Mouse (Mus musculus): ENCODE data around the gene Slc17a2. TPM values are rescaled to one million over a fixed set of nuclear protein-coding genes. Genes with fewer than 3 reads are reported as not detected.

The Slc17a2 gene
- polyA plus RNA-seq, 1 experiment from 2014 or later = not detected

DNA sequence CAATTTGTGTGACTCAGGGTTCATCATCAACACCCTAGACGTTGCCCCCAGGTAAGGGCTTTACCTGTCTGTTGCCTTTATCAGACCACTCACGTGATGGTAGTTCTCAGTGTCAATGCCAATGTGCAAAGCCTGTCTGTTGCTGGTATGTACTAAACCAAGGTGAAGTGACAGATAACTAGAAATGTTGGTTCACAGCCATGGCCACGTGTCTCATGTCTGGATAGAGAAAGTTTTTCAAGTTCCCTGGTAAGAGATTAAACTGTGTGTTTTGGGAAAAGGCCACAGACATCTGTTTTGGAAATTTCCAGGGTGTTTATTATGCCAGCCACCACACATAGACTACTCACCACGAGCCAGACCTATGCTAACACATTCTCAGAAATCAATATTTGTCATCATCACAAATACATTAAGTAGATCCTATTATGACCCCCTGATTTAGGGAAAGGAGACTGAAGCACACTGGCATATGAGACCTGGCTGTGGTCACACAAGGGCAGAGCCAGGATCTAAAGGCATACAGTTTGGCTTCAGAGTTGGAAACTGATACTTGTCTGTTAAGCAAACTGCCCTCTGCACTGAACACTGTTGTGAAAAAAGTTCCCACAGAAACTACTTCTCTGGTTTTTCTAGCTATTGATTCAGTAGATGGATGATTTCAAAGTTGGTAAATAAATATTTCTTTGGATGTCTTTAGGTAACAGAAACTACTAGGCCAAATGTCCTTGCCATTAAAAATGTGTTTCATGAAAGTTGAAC, 13.6 kb downstream of the Slc17a2 start:
- Histone ChIP-seq H3K9me3 (no peaks in the 10 kb centered on the region), H3K4me3 (no peak overlapping the region), H3K27ac (no peak overlapping the region), H3K9ac (no peak overlapping the region), H3K36me3 (no peaks in the 10 kb centered on the region), H3K4me2 (replicated peaks) (no peak overlapping the region), H3K27me3 (no peaks in the 10 kb centered on the region), H3K4me1 (no peaks in the 10 kb centered on the region)
- 79% methylated on average over 4 of the region's 4 CpGs for WGBS
- ATAC-seq (ENCODE audit: insufficient number of reproducible peaks, insufficient read depth, low FRiP score, low TSS enrichment) = no peak

DNA sequence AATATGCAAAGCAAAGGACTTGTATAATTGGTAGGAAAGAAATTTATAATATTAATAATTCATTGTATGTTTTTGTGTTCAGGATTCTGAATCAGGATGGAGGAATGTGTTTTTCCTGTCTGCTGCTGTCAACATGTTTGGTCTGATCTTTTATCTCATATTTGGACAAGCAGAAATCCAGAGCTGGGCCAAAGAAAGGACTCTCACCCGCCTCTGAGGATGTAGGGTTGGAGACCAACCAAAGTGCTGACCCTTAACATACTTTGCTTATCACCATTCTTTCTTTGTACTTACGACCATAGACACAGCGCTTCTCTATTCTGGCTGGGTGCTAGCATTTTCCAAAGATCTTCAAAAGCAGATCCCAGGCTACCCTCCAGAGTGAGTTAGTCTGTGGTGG, 15.4 kb downstream of the Slc17a2 start:
- no peaks in the 10 kb centered on the region for H3K4me1 ChIP-seq
- no peaks in the 10 kb centered on the region for H3K36me3 ChIP-seq
- H3K4me3 ChIP-seq = no peak overlapping the region
- H3K4me2 ChIP-seq (replicated peaks) = no peak overlapping the region
- H3K27me3 ChIP-seq = no peaks in the 10 kb centered on the region
- H3K9me3 ChIP-seq = no peaks in the 10 kb centered on the region
- H3K27ac ChIP-seq = no peak overlapping the region
- H3K9ac ChIP-seq = no peak overlapping the region
- ATAC-seq (ENCODE audit: insufficient number of reproducible peaks, insufficient read depth, low FRiP score, low TSS enrichment) = no peak
- 87% methylated on average over 3 of the region's 3 CpGs for WGBS

DNA sequence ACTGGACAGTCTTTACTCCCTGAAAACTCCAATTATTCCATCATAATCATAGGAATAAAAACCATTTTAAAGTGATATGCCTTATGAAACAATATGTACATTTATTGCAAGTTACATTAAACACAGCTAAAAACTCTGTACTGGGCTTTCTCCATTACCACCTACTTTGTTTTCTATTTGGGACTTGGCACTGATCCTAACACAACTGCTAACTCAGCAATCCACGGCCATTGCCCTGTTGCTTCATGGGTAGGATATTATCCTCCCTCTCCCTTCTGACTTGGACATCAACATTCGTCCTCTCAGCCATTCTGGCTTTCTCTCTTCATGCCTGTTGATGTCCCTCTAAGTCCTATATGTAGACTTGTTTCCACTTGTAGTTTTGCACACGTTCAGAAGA, 19.8 kb downstream of the Slc17a2 start:
- H3K27ac ChIP-seq = no peak overlapping the region
- H3K4me3 ChIP-seq = no peak overlapping the region
- no peak overlapping the region for H3K4me2 ChIP-seq (replicated peaks)
- H3K4me1 ChIP-seq = no peaks in the 10 kb centered on the region
- H3K27me3 ChIP-seq = no peaks in the 10 kb centered on the region
- H3K36me3 ChIP-seq = no peaks in the 10 kb centered on the region
- ATAC-seq (ENCODE audit: insufficient number of reproducible peaks, insufficient read depth, low FRiP score, low TSS enrichment) = no peak
- H3K9ac ChIP-seq = no peak overlapping the region
- WGBS = 72% methylated on average over 3 of the region's 3 CpGs
- no peaks in the 10 kb centered on the region for H3K9me3 ChIP-seq

DNA sequence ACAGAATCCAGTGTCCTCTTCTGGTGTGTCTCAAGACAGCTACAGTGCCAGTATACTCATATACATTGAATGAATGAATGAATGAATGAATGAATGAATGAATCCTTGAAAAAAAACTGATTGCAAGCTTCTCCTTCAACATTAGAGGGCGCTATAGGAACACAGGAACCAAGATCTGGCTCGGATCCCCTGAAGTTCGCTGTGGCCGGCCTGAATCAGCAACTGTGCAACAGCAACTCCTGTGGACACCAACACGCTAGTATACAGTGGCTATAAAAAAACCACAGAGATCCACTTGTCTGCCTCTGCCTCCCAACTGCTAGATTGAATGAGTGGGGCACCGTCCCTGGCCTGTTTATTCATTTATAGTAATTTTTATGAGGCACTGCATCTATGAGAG, 26.3 kb downstream of the Slc17a2 start:
- no peak overlapping the region for H3K9ac ChIP-seq
- 15% methylated on average over 6 of the region's 6 CpGs for WGBS
- H3K4me2 ChIP-seq (replicated peaks) = no peak overlapping the region
- no peak overlapping the region for H3K27ac ChIP-seq
- no peak for ATAC-seq (ENCODE audit: insufficient number of reproducible peaks, insufficient read depth, low FRiP score, low TSS enrichment)
- no peaks in the 10 kb centered on the region for H3K27me3 ChIP-seq
- H3K36me3 ChIP-seq = no peaks in the 10 kb centered on the region
- no peaks in the 10 kb centered on the region for H3K9me3 ChIP-seq
- no peaks in the 10 kb centered on the region for H3K4me1 ChIP-seq
- no peak overlapping the region for H3K4me3 ChIP-seq

DNA sequence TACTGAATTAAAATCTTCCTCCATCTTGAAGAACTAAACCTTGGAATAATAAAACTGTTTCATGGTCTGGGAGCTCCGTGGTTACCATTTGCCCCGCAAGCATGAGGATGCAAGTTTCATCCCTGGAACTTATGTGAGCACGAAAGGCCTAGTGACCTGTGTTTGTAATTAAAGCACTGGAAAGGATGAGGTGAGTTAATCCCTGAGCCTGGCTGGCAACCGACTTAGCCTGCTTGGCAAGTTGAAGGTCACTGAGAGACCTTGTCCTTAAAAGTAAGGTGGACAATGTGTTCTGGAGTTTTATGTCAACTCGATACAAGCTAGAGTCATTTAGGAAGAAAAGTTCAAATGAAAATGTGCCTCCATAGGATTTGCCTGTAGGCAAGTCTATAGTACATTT, 28.0 kb downstream of the Slc17a2 start:
- Histone ChIP-seq H3K27ac (no peak overlapping the region), H3K9ac (no peak overlapping the region), H3K4me3 (no peak overlapping the region), H3K27me3 (no peaks in the 10 kb centered on the region), H3K4me1 (no peaks in the 10 kb centered on the region), H3K4me2 (replicated peaks) (no peak overlapping the region), H3K36me3 (no peaks in the 10 kb centered on the region), H3K9me3 (no peaks in the 10 kb centered on the region)
- whole genome bisulfite sequencing = 84% methylated on average over 5 of the region's 5 CpGs
- no peak for ATAC-seq (ENCODE audit: insufficient number of reproducible peaks, insufficient read depth, low FRiP score, low TSS enrichment)

DNA sequence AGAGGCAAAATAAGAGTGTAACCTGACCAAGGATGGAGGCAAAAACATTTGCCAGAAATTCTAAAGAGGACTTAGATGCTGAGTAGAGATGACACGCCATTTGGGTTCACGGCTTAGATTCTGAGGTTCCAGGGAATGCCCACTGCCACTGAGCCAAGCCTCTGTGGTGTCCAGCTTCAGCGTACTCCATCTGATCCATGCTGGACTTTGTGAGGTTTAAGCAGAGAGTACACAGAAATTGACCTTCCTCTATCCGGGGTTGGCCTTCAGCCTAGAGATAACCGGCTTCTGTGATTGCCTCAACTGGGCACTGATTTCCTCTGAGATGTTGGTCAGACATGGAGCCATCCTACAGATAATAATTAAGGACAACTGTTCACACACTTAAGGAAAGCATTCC, 29.8 kb downstream of the Slc17a2 start:
- no peak for ATAC-seq (ENCODE audit: insufficient number of reproducible peaks, insufficient read depth, low FRiP score, low TSS enrichment)
- no peaks in the 10 kb centered on the region for H3K9me3 ChIP-seq
- H3K4me3 ChIP-seq = no peak overlapping the region
- no peak overlapping the region for H3K4me2 ChIP-seq (replicated peaks)
- H3K4me1 ChIP-seq = no peaks in the 10 kb centered on the region
- no peaks in the 10 kb centered on the region for H3K36me3 ChIP-seq
- 89% methylated on average over 5 of the region's 5 CpGs for WGBS
- no peaks in the 10 kb centered on the region for H3K27me3 ChIP-seq
- no peak overlapping the region for H3K27ac ChIP-seq
- H3K9ac ChIP-seq = no peak overlapping the region

DNA sequence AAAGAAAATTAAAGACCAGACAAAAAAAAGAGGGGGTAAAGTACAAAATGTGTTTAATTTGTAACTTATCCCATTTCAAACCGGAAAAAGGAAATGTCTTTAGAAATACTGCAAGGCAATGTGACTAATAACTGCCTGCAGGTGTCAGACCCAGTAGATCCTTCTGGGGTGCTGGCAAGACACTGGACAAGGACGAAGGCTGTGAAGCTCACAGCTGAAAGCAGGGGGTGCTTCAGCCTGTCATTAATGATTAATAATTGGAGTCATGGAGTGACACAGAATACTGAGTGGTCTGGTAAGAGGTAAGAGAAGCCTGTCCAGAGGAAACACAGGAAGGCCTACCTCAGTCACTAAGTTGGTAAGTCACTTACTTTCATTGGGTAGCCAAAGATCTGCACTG, 32.5 kb downstream of the Slc17a2 start, which contains the start of gene Slc17a3:
Gene Slc17a3 (plus strand): TSS at position 127 of the 400 bp plus-strand sequence.
- no peak within 1 kb of the TSS for H3K4me2 ChIP-seq (replicated peaks)
- 73% methylated on average over 2 of the region's 2 CpGs for WGBS
- no peaks in the 10 kb centered on the region for H3K9me3 ChIP-seq
- no peak within 1 kb of the TSS for H3K4me3 ChIP-seq
- no peaks in the 10 kb centered on the region for H3K4me1 ChIP-seq
- no peak within 1 kb of the TSS for H3K27ac ChIP-seq
- H3K36me3 ChIP-seq = no peaks in the 10 kb centered on the region
- no peak for ATAC-seq (ENCODE audit: insufficient number of reproducible peaks, insufficient read depth, low FRiP score, low TSS enrichment)
- H3K9ac ChIP-seq = no peak within 1 kb of the TSS
- no peaks in the 10 kb centered on the region for H3K27me3 ChIP-seq

DNA sequence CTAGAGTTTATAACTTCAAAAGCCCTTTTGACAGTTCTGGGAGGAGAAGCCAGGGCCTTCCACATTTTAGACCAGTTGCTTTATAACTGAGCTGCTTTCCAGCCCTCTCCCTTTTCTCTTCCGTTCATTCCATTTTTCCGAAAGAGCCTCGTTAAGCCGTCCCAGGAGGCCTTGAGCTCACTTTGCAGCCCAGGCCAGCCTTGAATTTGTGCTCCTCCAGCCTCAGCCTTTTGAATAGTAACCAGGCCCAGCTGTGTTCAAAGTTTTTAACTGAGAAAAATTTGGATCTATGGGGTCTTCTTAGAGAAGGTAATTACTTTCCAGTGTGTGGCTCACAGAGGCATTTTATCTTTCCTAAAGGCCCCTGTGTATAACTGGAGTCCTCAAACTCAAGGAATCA, 39.1 kb downstream of the Slc17a2 start:
- no peak overlapping the region for H3K9ac ChIP-seq
- no peaks in the 10 kb centered on the region for H3K27me3 ChIP-seq
- 39% methylated on average over 4 of the region's 4 CpGs for WGBS
- H3K4me3 ChIP-seq = no peak overlapping the region
- no peaks in the 10 kb centered on the region for H3K9me3 ChIP-seq
- ATAC-seq (ENCODE audit: insufficient number of reproducible peaks, insufficient read depth, low FRiP score, low TSS enrichment) = no peak
- H3K4me1 ChIP-seq = peaks cover 4% of the 10 kb centered on the region; the same call in 1 of the 2 replicates
- H3K27ac ChIP-seq = no peak overlapping the region
- no peak overlapping the region for H3K4me2 ChIP-seq (replicated peaks)
- H3K36me3 ChIP-seq = no peaks in the 10 kb centered on the region

DNA sequence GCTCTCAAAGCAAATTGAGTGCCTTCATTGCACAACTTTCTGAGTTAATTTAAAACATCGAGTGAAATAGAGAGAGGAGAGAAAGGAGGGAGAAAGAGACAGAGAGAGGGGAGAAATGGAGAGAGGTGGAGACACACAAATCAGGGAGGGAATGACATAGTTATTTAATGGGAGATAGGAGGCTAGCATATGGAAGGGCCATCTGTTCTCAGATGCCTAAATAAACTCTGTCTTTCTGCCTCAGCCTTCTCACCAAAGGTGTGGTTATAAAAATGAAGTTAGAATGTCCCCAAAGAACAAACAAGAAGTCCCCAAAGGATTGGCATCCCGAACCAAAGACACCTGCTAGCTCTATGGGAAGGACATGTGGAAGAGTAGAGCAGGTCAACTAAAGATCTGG, 42.5 kb downstream of the Slc17a2 start:
- Histone ChIP-seq H3K4me3 (no peak overlapping the region), H3K4me2 (replicated peaks) (no peak overlapping the region), H3K27me3 (no peaks in the 10 kb centered on the region), H3K27ac (no peak overlapping the region), H3K36me3 (no peaks in the 10 kb centered on the region), H3K4me1 (peaks cover 4% of the 10 kb centered on the region; the same call in 1 of the 2 replicates), H3K9ac (no peak overlapping the region), H3K9me3 (no peaks in the 10 kb centered on the region)
- 80% methylated on average over 2 of the region's 2 CpGs for WGBS
- no peak for ATAC-seq (ENCODE audit: insufficient number of reproducible peaks, insufficient read depth, low FRiP score, low TSS enrichment)

DNA sequence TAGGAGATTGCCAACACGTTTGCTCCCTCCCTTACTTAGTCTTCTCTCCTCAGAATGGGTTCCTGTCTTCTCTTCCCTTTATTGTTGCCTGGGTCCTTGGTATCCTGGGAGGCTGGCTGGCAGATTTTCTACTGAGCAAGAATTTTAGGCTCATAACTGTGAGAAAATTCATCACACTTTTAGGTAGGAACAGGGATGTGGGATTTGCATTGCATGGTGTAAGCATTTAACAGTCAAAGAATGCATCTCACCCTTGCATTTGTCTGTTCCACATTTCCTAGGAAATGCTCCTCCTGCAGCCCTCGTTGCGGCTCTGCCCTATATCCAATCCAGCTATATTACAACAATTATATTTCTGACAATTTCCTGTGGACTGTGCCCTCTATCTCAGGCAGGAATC, 49.6 kb downstream of the Slc17a2 start:
- no peaks in the 10 kb centered on the region for H3K27me3 ChIP-seq
- no peak overlapping the region for H3K27ac ChIP-seq
- ATAC-seq (ENCODE audit: insufficient number of reproducible peaks, insufficient read depth, low FRiP score, low TSS enrichment) = no peak
- 54% methylated on average over 3 of the region's 3 CpGs for WGBS
- no peak overlapping the region for H3K9ac ChIP-seq
- no peaks in the 10 kb centered on the region for H3K9me3 ChIP-seq
- H3K4me1 ChIP-seq = no peaks in the 10 kb centered on the region
- no peak overlapping the region for H3K4me2 ChIP-seq (replicated peaks)
- H3K36me3 ChIP-seq = no peaks in the 10 kb centered on the region
- H3K4me3 ChIP-seq = no peak overlapping the region

DNA sequence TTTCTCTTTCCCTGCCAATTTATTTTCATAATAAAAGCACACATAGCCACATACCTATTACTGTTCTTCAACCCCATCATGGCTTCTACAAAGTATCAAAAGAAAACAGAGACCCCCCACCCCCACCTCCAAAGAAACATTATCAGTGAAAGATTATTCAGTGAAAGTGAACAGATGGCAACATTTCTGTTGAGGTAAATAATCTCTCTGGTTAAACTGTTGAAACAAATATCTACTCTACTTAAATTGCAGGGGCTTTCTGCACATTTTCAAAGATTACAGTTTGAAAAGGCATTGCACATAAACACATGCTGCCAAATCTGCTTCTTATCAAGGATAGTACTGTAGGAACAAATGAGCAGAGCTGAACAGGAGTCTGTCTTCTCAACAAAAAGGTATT, 55.0 kb downstream of the Slc17a2 start:
- H3K4me3 ChIP-seq = no peak overlapping the region
- ATAC-seq (ENCODE audit: insufficient number of reproducible peaks, insufficient read depth, low FRiP score, low TSS enrichment) = no peak
- 0 out of 2 replicates have a peak, but pooled peaks cover 5% of the 10 kb centered on the region for H3K4me1 ChIP-seq
- no peak overlapping the region for H3K9ac ChIP-seq
- H3K4me2 ChIP-seq (replicated peaks) = no peak overlapping the region
- no peaks in the 10 kb centered on the region for H3K27me3 ChIP-seq
- H3K27ac ChIP-seq = no peak overlapping the region
- H3K9me3 ChIP-seq = no peaks in the 10 kb centered on the region
- H3K36me3 ChIP-seq = no peaks in the 10 kb centered on the region

DNA sequence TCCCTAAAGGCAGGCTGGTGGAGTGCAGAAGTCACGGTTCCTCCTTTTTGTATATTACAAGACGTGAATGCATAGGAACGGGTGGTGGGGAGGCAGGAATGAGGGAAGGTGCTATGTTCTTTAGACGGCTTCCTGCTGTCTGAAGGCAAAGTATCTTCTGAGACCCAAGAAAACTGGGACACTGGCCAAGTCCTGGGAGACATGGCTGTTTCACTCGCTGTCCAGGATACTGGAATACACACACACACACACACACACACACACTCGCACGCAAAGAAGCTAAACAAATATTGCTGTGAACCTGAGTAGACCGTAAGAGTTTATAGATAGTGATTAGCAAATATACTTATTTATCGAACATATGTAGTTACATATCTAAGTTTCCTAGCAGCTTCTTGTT, 57.9 kb downstream of the Slc17a2 start:
- Histone ChIP-seq H3K36me3 (no peaks in the 10 kb centered on the region), H3K4me1 (0 out of 2 replicates have a peak, but pooled peaks cover 5% of the 10 kb centered on the region), H3K9ac (no peak overlapping the region), H3K27ac (no peak overlapping the region), H3K27me3 (no peaks in the 10 kb centered on the region), H3K4me2 (replicated peaks) (no peak overlapping the region), H3K4me3 (no peak overlapping the region), H3K9me3 (no peaks in the 10 kb centered on the region)
- no peak for ATAC-seq (ENCODE audit: insufficient number of reproducible peaks, insufficient read depth, low FRiP score, low TSS enrichment)
- 82% methylated on average over 9 of the region's 9 CpGs for WGBS

Data from embryonic facial prominence, embryonic 12.5 days (tissue).